ENCODE assay signal across 8 mouse cellular contexts in the genomic region with DNA sequence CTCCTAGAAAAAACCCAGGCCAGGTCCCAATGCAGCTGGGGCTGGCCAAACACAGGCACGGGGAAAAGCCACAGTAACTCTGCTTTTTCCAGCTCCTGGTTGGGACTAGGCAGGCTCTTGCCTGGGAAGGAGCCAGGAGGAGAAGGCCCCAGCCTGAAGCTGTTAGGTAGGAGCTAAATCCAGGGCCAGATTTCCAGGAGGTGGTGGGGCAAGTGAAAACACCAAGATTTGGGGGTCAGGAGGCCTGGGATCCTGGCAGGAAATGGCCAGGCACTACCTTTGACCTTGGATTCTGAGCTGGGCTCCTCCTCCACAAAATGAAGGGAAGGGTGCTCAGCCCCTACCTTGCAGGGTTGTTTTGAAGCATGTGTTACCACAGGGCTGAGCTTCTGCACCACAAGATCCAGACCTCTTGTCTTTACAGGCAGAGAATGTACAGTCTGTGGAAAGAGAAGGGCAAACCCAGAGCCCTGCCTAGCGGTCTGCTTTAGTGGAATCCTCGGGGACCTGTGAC. TPM values are rescaled to one million over a fixed set of nuclear protein-coding genes. Genes with fewer than 3 reads are reported as not detected.
DNase-seq lines count a peak whose midpoint lies in the region; ATAC-seq and TF ChIP-seq lines count a peak whose summit lies in the region.

A gene (minus strand): TSS at position 464 of the 514 bp plus-strand sequence.

- peak within 1 kb of the TSS; percentile 46 for H3K27ac ChIP-seq in embryonic fibroblast, embryonic 13.5 days (ENCODE audit: insufficient read depth, low read length)
- peak within 1 kb of the TSS; percentile 73 for H3K27ac ChIP-seq in intestine, embryonic 16.5 days (ENCODE audit: low read length)
- H3K27ac ChIP-seq in midbrain, embryonic 11.5 days (ENCODE audit: low read depth, low read length) = no peak within 1 kb of the TSS

- peak within 1 kb of the TSS; percentile 61 for H3K4me3 ChIP-seq in embryonic fibroblast, embryonic 13.5 days (ENCODE audit: insufficient read depth, low read length)
- H3K4me3 ChIP-seq in intestine, embryonic 16.5 days (ENCODE audit: low read length) = peak within 1 kb of the TSS; percentile 62
- peak within 1 kb of the TSS; percentile 25 for H3K4me3 ChIP-seq in midbrain, embryonic 11.5 days (ENCODE audit: low read depth, low read length)

- WGBS in intestine, embryonic 16.5 days = 12% methylated on average over 3 of the region's 3 CpGs
- 17% methylated on average over 3 of the region's 3 CpGs for WGBS in midbrain, embryonic 11.5 days

- H3K27me3 ChIP-seq in intestine, embryonic 16.5 days (replicated peaks; ENCODE audit: control insufficient read depth, insufficient read depth, low read length) = no peaks in the 10 kb centered on the region
- peaks cover 6% of the 10 kb centered on the region; the same call in 1 of the 2 replicates for H3K27me3 ChIP-seq in midbrain, embryonic 11.5 days (ENCODE audit: control insufficient read depth, insufficient read depth, low read length)

- peaks cover 6% of the 10 kb centered on the region; the same call in 1 of the 2 replicates for H3K4me1 ChIP-seq in embryonic fibroblast, embryonic 13.5 days (ENCODE audit: control insufficient read depth, insufficient read depth, low read length)
- H3K4me1 ChIP-seq in intestine, embryonic 16.5 days (ENCODE audit: control insufficient read depth, insufficient read depth, low read length) = peaks cover 59% of the 10 kb centered on the region
- H3K4me1 ChIP-seq in midbrain, embryonic 11.5 days (ENCODE audit: control insufficient read depth, insufficient read depth, low read length) = peaks cover 5% of the 10 kb centered on the region; the same call in 1 of the 2 replicates

- no peaks in the 10 kb centered on the region for H3K9me3 ChIP-seq in intestine, embryonic 16.5 days (ENCODE audit: control insufficient read depth, low read length)
- no peaks in the 10 kb centered on the region for H3K9me3 ChIP-seq in midbrain, embryonic 11.5 days (ENCODE audit: control insufficient read depth, low read length)

- peak; percentile 95 for DNase-seq in heart, adult 11 months
- no peak for DNase-seq in heart, adult 8-10 months (ENCODE audit: low spot score)
- no peak for DNase-seq in midbrain, embryonic 11.5 days (ENCODE audit: low spot score, missing footprints)
- DNase-seq in cerebellum, postnatal 36 days = no peak
- no peak for DNase-seq in right cerebral cortex, postnatal 25 days

- H3K9ac ChIP-seq in intestine, embryonic 16.5 days (ENCODE audit: low read depth, low read length) = peak within 1 kb of the TSS; percentile 78
- peak within 1 kb of the TSS; percentile 39 for H3K9ac ChIP-seq in midbrain, embryonic 11.5 days (ENCODE audit: low read length)

- ATAC-seq in intestine, embryonic 16.5 days = no peak
- ATAC-seq in midbrain, embryonic 11.5 days (ENCODE audit: low FRiP score) = no peak
- no peak for ATAC-seq in megakaryocyte, adult 5-6 weeks (ENCODE audit: poor library complexity, severe bottlenecking)

- H3K4me2 ChIP-seq in intestine, embryonic 16.5 days (ENCODE audit: low read depth, low read length) = peak within 1 kb of the TSS; percentile 58
- H3K4me2 ChIP-seq in midbrain, embryonic 11.5 days = peak within 1 kb of the TSS; percentile 46

- H3K36me3 ChIP-seq in intestine, embryonic 16.5 days (ENCODE audit: control insufficient read depth, insufficient read depth, low read length) = no peaks in the 10 kb centered on the region
- H3K36me3 ChIP-seq in midbrain, embryonic 11.5 days (ENCODE audit: control insufficient read depth, insufficient read depth, low read length) = no peaks in the 10 kb centered on the region

- no peak for TF ChIP-seq CTCF in embryonic fibroblast, embryonic 13.5 days (IDR thresholded peaks at IDR 0.05; ENCODE audit: borderline replicate concordance, insufficient read depth, low read length)

- no peak for TF ChIP-seq POLR2A in embryonic fibroblast, embryonic 13.5 days (IDR thresholded peaks at IDR 0.05; ENCODE audit: low read depth, low read length)

RNA-seq across cellular contexts. Expression of the gene that starts here (rescaled TPM):
- not detected for total RNA-seq in heart, adult 8-10 months (2022)
- polyA plus RNA-seq in embryonic fibroblast, embryonic 13.5 days (2011; ENCODE audit: insufficient read length, low read depth, missing spikeins) = not detected in 2 replicates
- polyA plus RNA-seq in intestine, embryonic 16.5 days (2015; fragmentation: Nextera tagmentation; extraction: Ambion mirVana) = 1.4 and 1.5 TPM in 2 replicates
- polyA plus RNA-seq in midbrain, embryonic 11.5 days (2014; fragmentation: Nextera tagmentation; extraction: Ambion mirVana) = not detected in 2 replicates
- total RNA-seq in megakaryocyte, adult 5-6 weeks (2015) = not detected in 2 replicates
- total RNA-seq in megakaryocyte, adult 5-6 weeks (2017) = not detected in 2 replicates
